Mouse (Mus musculus) central nervous system, embryonic 14 days (tissue): ENCODE measurements around the gene Odf4. TPM values are rescaled to one million over a fixed set of nuclear protein-coding genes. Genes with fewer than 3 reads are reported as not detected.

Experiments
- polyA plus RNA-seq: library from polyadenylated mRNA; depleted of rRNA; stranded (reverse); fragments of >200 nt; gene quantifications from 2 replicates; pipeline ENCODE4 v1.2.3, GENCODE M21; 2012; rRNA removed

Gene Odf4
- polyA plus RNA-seq, result 3.6 and 4.4 TPM in 2 replicates

GRCm38 (mm10) chr11:68926981-68927380 lies at the start of gene Odf4:
Gene Odf4, minus strand, starts transcription at chr11:68927081.

GRCm38 (mm10) chr11:68975085-68975484 lies 48.2 kb upstream of the Odf4 start, which contains the start of gene Rangrf:
Gene Rangrf, minus strand, starts transcription at chr11:68975185.

GRCm38 (mm10) chr11:68967337-68968282 lies 40.7 kb upstream of the Odf4 start, which contains the start of gene Slc25a35:
Gene Slc25a35, plus strand, starts transcription at chr11:68968131.

GRCm38 (mm10) chr11:68957308-68957707 lies 30.4 kb upstream of the Odf4 start, which contains the start of gene Arhgef15:
Gene Arhgef15, minus strand, starts transcription at chr11:68957480.

GRCm38 (mm10) chr11:68901351-68902046 lies 25.4 kb downstream of the Odf4 start, which contains the start of gene Rpl26:
Gene Rpl26, plus strand, starts transcription at chr11:68901583.

GRCm38 (mm10) chr11:68888253-68888652 lies 38.6 kb downstream of the Odf4 start, which contains the start of gene Rnf222:
Gene Rnf222, plus strand, starts transcription at chr11:68888553.

Other genes starting within 250 kb of the Odf4 start
- 155 and 158 TPM in 2 replicates for gene Myh10, start 235.5 kb downstream of the Odf4 start, polyA plus RNA-seq
- 64.1 and 65.1 TPM in 2 replicates for gene Ndel1, start 55.2 kb downstream of the Odf4 start, polyA plus RNA-seq
- 0.05 and 0.09 TPM in 2 replicates for gene Rnf222, start 38.5 kb downstream of the Odf4 start, polyA plus RNA-seq
- gene Rpl26, start 25.5 kb downstream of the Odf4 start, polyA plus RNA-seq, result 2,655 and 2,766 TPM in 2 replicates
- gene Arhgef15, start 30.4 kb upstream of the Odf4 start, polyA plus RNA-seq, result 25.8 and 37.0 TPM in 2 replicates
- gene Slc25a35, start 41.0 kb upstream of the Odf4 start, polyA plus RNA-seq, result 2.8 and 4.0 TPM in 2 replicates
- gene Rangrf, start 48.1 kb upstream of the Odf4 start, polyA plus RNA-seq, result 28.5 and 29.6 TPM in 2 replicates
- 22.2 and 22.3 TPM in 2 replicates for gene Pfas, start 81.4 kb upstream of the Odf4 start, polyA plus RNA-seq
- gene Ctc1, start 88.8 kb upstream of the Odf4 start, polyA plus RNA-seq, result 113 and 118 TPM in 2 replicates
- 64.2 and 75.8 TPM in 2 replicates for gene Aurkb, start 118.6 kb upstream of the Odf4 start, polyA plus RNA-seq
- gene Borcs6, start 132.6 kb upstream of the Odf4 start, polyA plus RNA-seq, result 18.7 and 19.3 TPM in 2 replicates
- gene Tmem107, start 143.7 kb upstream of the Odf4 start, polyA plus RNA-seq, result 28.7 and 30.3 TPM in 2 replicates
- 230 and 263 TPM in 2 replicates for gene Vamp2, start 161.4 kb upstream of the Odf4 start, polyA plus RNA-seq
- 11.7 and 14.5 TPM in 2 replicates for gene Per1, start 168.1 kb upstream of the Odf4 start, polyA plus RNA-seq
- gene Hes7, start 193.3 kb upstream of the Odf4 start, polyA plus RNA-seq, result 0.32 and 0.58 TPM in 2 replicates
- 0.36 and 0.44 TPM in 2 replicates for gene 9130213A22Rik, start 195.5 kb upstream of the Odf4 start, polyA plus RNA-seq
- gene Aloxe3, start 198.8 kb upstream of the Odf4 start, polyA plus RNA-seq, result 2.3 and 2.7 TPM in 2 replicates
- 0.11 and 0.23 TPM in 2 replicates for gene Alox12b, start 229.9 kb upstream of the Odf4 start, polyA plus RNA-seq